Mouse (Mus musculus): ENCODE results near the gene Sox9. TPM values are rescaled to one million over a fixed set of nuclear protein-coding genes. Genes with fewer than 3 reads are reported as not detected.

Sox9 gene
- polyA plus RNA-seq, 1 experiment from 2014 or later, result 49.0 TPM

DNA sequence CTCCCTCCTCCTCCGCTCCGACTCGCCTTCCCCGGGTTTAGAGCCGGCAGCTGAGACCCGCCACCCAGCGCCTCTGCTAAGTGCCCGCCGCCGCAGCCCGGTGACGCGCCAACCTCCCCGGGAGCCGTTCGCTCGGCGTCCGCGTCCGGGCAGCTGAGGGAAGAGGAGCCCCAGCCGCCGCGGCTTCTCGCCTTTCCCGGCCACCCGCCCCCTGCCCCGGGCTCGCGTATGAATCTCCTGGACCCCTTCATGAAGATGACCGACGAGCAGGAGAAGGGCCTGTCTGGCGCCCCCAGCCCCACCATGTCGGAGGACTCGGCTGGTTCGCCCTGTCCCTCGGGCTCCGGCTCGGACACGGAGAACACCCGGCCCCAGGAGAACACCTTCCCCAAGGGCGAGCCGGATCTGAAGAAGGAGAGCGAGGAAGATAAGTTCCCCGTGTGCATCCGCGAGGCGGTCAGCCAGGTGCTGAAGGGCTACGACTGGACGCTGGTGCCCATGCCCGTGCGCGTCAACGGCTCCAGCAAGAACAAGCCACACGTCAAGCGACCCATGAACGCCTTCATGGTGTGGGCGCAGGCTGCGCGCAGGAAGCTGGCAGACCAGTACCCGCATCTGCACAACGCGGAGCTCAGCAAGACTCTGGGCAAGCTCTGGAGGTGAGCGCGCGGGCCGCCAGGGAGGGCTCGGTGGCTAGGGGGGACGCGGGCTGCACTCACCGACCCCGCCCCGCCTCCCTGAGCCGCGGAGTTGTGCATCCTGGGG lies 515 bp downstream of the Sox9 start:
- Histone ChIP-seq H3K9me3 (no peaks in the 10 kb centered on the region), H3K4me2 (peak overlapping the region; percentile 92), H3K4me1 (replicated peaks) (peaks cover 65% of the 10 kb centered on the region), H3K4me3 (peak overlapping the region; percentile 74), H3K36me3 (no peaks in the 10 kb centered on the region), H3K9ac (peak overlapping the region; percentile 87), H3K27ac (replicated peaks) (peak overlapping the region; percentile 90), H3K27me3 (peaks cover 31% of the 10 kb centered on the region)
- under 1% methylated on average over 75 of the region's 75 CpGs for WGBS
- ATAC-seq (ENCODE audit: low read depth), result peak; percentile 36

GRCm38 (mm10) chr11:112783401-112784346 lies 1.6 kb downstream of the Sox9 start:
- H3K36me3 ChIP-seq, result no peaks in the 10 kb centered on the region
- WGBS, result under 1% methylated on average over 42 of the region's 42 CpGs
- no peak for ATAC-seq (ENCODE audit: low read depth)
- H3K4me3 ChIP-seq, result peak overlapping the region; percentile 74
- H3K27ac ChIP-seq (replicated peaks), result peak overlapping the region; percentile 90
- H3K9ac ChIP-seq, result peak overlapping the region; percentile 87
- peaks cover 68% of the 10 kb centered on the region for H3K4me1 ChIP-seq (replicated peaks)
- no peaks in the 10 kb centered on the region for H3K9me3 ChIP-seq
- peak overlapping the region; percentile 92 for H3K4me2 ChIP-seq
- peaks cover 20% of the 10 kb centered on the region for H3K27me3 ChIP-seq

DNA sequence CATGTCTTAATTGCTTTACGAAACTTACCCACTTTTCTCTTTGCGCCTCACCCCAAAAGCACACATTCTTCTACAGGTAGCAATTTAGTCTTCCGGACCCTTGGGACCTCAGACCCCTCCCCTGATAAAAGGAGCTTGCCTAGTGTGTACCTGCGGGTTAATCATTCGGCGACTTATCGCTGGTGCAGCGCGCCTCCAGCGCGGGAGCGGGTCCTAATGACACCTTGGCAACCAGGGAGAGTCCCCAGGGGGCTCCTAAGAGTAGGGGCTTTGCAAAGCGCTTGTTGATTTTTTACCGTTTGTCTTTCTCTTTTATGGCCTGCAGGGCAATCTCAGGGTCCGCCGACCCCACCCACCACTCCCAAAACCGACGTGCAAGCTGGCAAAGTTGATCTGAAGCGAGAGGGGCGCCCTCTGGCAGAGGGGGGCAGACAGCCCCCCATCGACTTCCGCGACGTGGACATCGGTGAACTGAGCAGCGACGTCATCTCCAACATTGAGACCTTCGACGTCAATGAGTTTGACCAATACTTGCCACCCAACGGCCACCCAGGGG lies 2.4 kb downstream of the Sox9 start:
- Histone ChIP-seq H3K9me3 (no peaks in the 10 kb centered on the region), H3K9ac (peak overlapping the region; percentile 87), H3K4me1 (replicated peaks) (peaks cover 67% of the 10 kb centered on the region), H3K4me3 (peak overlapping the region; percentile 74), H3K27ac (replicated peaks) (peak overlapping the region; percentile 90), H3K27me3 (peaks cover 12% of the 10 kb centered on the region), H3K36me3 (no peaks in the 10 kb centered on the region), H3K4me2 (peak overlapping the region; percentile 92)
- WGBS, result 2% methylated on average over 30 of the region's 30 CpGs
- ATAC-seq (ENCODE audit: low read depth), result no peak; the same call in 1 of the 2 replicates

DNA sequence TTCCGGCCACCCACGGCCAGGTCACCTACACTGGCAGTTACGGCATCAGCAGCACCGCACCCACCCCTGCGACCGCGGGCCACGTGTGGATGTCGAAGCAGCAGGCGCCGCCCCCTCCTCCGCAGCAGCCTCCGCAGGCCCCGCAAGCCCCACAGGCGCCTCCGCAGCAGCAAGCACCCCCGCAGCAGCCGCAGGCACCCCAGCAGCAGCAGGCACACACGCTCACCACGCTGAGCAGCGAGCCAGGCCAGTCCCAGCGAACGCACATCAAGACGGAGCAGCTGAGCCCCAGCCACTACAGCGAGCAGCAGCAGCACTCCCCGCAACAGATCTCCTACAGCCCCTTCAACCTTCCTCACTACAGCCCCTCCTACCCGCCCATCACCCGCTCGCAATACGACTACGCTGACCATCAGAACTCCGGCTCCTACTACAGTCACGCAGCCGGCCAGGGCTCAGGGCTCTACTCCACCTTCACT lies 2.9 kb downstream of the Sox9 start:
- Histone ChIP-seq H3K27ac (replicated peaks) (peak overlapping the region; percentile 90), H3K4me1 (replicated peaks) (peaks cover 63% of the 10 kb centered on the region), H3K9ac (peak overlapping the region; percentile 87), H3K4me2 (peak overlapping the region; percentile 92), H3K36me3 (no peaks in the 10 kb centered on the region), H3K4me3 (peak overlapping the region; percentile 74), H3K27me3 (peaks cover 9% of the 10 kb centered on the region; the same call in 1 of the 2 replicates), H3K9me3 (no peaks in the 10 kb centered on the region)
- peak; percentile 47 for ATAC-seq (ENCODE audit: low read depth)
- WGBS, result 1% methylated on average over 34 of the region's 34 CpGs

DNA sequence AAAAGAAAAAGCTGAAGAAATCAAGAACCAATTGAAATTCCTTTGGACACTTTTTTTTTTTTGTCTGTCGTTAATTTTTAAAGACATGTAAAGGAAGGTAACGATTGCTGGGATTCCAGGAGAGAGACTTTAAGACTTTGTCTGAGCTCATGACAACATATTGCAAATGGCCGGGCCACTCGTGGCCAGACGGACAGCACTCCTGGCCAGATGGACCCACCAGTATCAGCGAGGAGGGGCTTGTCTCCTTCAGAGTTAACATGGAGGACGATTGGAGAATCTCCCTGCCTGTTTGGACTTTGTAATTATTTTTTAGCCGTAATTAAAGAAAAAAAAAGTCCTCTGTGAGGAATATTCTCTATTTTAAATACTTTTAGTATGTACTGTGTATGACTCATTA lies 3.6 kb downstream of the Sox9 start:
- H3K27me3 ChIP-seq, result peaks cover 6% of the 10 kb centered on the region; the same call in 1 of the 2 replicates
- no peaks in the 10 kb centered on the region for H3K36me3 ChIP-seq
- H3K27ac ChIP-seq (replicated peaks), result peak overlapping the region; percentile 90; the same call in 1 of the 2 replicates
- no peak for ATAC-seq (ENCODE audit: low read depth)
- H3K9me3 ChIP-seq, result no peaks in the 10 kb centered on the region
- peak overlapping the region; percentile 74 for H3K4me3 ChIP-seq
- WGBS, result 8% methylated on average over 8 of the region's 8 CpGs
- H3K4me2 ChIP-seq, result peak overlapping the region; percentile 92
- H3K4me1 ChIP-seq (replicated peaks), result peaks cover 58% of the 10 kb centered on the region
- H3K9ac ChIP-seq, result peak overlapping the region; percentile 87

GRCm38 (mm10) chr11:112786427-112786826 lies 4.4 kb downstream of the Sox9 start:
- H3K36me3 ChIP-seq, result no peaks in the 10 kb centered on the region
- H3K4me2 ChIP-seq, result peak overlapping the region; percentile 49
- no peaks in the 10 kb centered on the region for H3K27me3 ChIP-seq
- no peaks in the 10 kb centered on the region for H3K9me3 ChIP-seq
- peak overlapping the region; percentile 74 for H3K4me3 ChIP-seq
- H3K27ac ChIP-seq (replicated peaks), result peak overlapping the region; percentile 54; the same call in 1 of the 2 replicates
- H3K4me1 ChIP-seq (replicated peaks), result peaks cover 49% of the 10 kb centered on the region
- ATAC-seq (ENCODE audit: low read depth), result no peak
- H3K9ac ChIP-seq, result peak overlapping the region; percentile 59
- 38% methylated on average over 4 of the region's 4 CpGs for WGBS

GRCm38 (mm10) chr11:112788296-112788695 lies 6.3 kb downstream of the Sox9 start:
- Histone ChIP-seq H3K27me3 (no peaks in the 10 kb centered on the region), H3K4me2 (peak overlapping the region; percentile 33; the same call in 1 of the 2 replicates), H3K9me3 (no peaks in the 10 kb centered on the region), H3K4me3 (no peak overlapping the region), H3K9ac (no peak overlapping the region), H3K27ac (replicated peaks) (peak overlapping the region; percentile 33; the same call in 1 of the 2 replicates), H3K36me3 (no peaks in the 10 kb centered on the region), H3K4me1 (replicated peaks) (peaks cover 37% of the 10 kb centered on the region)
- no peak for ATAC-seq (ENCODE audit: low read depth)
- 12% methylated on average over 13 of the region's 13 CpGs for WGBS

GRCm38 (mm10) chr11:112796379-112796778 lies 14.4 kb downstream of the Sox9 start:
- Histone ChIP-seq H3K4me1 (replicated peaks) (peaks cover 14% of the 10 kb centered on the region), H3K27me3 (no peaks in the 10 kb centered on the region), H3K27ac (replicated peaks) (no peak overlapping the region), H3K9ac (no peak overlapping the region), H3K36me3 (no peaks in the 10 kb centered on the region), H3K4me3 (no peak overlapping the region), H3K9me3 (no peaks in the 10 kb centered on the region), H3K4me2 (no peak overlapping the region)
- no peak for ATAC-seq (ENCODE audit: low read depth)
- 86% methylated on average over 5 of the region's 5 CpGs for WGBS

DNA sequence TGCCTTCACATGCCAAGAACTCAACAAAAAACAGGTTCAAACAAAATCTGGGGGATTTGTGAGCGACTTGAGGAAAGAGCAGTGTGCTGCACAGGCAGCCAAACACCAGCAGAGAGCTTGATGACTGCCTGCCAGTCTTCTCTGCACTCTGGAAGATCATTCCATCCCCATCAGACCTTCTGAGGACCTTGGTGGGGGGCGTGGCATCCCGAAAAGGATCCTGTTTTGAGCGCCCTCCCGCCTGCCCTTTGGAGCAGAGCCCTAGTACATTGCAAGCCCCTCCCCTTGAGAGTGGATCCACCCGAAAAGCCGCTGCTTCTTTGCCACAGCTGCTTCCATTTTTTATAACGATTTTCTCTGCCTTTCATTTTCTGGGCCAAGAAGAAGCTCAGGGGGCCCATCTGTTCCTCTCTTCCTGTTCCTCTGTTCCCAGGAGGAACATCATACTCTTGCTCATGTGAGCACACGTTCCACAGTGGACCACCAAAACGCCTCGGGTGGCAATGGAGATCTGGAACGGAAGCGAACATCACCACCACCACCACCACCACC lies 16.9 kb downstream of the Sox9 start:
- H3K27ac ChIP-seq (replicated peaks), result no peak overlapping the region
- H3K4me1 ChIP-seq (replicated peaks), result peaks cover 25% of the 10 kb centered on the region
- no peaks in the 10 kb centered on the region for H3K36me3 ChIP-seq
- no peaks in the 10 kb centered on the region for H3K9me3 ChIP-seq
- no peak for ATAC-seq (ENCODE audit: low read depth)
- no peak overlapping the region for H3K9ac ChIP-seq
- H3K27me3 ChIP-seq, result no peaks in the 10 kb centered on the region
- peak overlapping the region; percentile 16; the same call in 1 of the 2 replicates for H3K4me2 ChIP-seq
- no peak overlapping the region for H3K4me3 ChIP-seq
- 38% methylated on average over 13 of the region's 13 CpGs for WGBS

DNA sequence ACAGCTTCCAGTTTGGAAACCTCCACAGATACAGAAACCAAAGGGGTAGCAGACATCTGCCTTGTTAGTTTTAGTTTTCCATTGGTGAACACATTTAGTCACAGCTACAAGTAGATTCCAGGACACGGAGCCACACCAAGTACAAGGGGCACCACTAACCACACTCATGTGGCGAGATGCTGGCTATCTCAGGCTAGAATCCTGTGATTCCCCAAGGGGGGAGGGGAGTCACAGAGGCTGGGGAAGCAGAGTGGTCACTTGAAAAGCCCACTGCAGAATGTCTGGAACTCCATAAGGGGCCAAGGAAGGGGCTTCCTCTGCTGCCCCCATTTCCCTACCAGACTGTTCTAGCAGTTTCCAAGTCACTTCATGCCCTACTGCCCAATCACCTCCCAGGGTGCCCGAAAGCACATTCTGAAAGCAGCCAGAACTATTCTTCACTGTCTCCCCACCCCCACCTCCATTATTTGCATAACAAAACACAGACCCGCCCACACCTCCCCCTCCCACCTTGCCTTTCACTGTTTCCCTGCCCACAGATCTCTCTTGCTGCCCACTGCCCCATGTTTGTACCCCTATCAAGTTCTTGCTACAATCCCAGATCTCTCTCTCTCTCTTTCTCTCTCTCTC lies 19.3 kb downstream of the Sox9 start:
- Histone ChIP-seq H3K4me3 (no peak overlapping the region), H3K4me1 (replicated peaks) (peaks cover 29% of the 10 kb centered on the region), H3K36me3 (no peaks in the 10 kb centered on the region), H3K27ac (replicated peaks) (no peak overlapping the region; the same call in 1 of the 2 replicates), H3K4me2 (no peak overlapping the region), H3K9ac (no peak overlapping the region), H3K27me3 (no peaks in the 10 kb centered on the region), H3K9me3 (no peaks in the 10 kb centered on the region)
- no peak; the same call in 1 of the 2 replicates for ATAC-seq (ENCODE audit: low read depth)
- WGBS, result 24% methylated on average over 4 of the region's 4 CpGs
